Mouse (Mus musculus) lung, adult 18-20 months (tissue): ENCODE data around the gene Taar7f.
"Not testable (repeated sequence)": the region's sequence is repeated elsewhere in the genome, so short reads cannot be mapped to it uniquely, and the experiment has no call there.

ENCODE experiments used
- DNase-seq, 2 experiments: peaks; one replicate each; pipeline ENCODE4 v3.0.0; 2022; ENCODE audit warnings: mixed read lengths in 2 of 2

Gene Taar7f

DNA sequence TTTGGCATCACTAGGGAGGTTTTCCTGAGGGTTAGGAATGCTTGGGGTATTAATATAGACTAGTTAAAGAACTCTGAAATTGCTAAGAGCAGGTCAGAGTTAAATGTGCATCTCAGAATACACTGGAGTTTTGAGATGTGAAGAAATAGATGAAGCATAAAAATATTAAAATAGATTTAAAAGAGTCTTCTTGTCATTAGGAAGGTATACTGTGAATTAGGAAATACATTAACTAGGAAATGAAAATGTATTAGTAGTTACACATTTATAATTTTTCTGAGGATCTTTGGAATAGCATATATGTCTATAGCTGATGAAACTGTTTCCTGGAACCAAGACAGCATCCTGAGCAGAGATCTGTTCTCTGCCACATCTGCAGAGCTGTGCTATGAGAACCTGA lies at the start of gene Taar7f:
Gene Taar7f, plus strand, starts transcription at position 301 of the 400 bp plus-strand sequence.
- DNase-seq, result no peak

DNA sequence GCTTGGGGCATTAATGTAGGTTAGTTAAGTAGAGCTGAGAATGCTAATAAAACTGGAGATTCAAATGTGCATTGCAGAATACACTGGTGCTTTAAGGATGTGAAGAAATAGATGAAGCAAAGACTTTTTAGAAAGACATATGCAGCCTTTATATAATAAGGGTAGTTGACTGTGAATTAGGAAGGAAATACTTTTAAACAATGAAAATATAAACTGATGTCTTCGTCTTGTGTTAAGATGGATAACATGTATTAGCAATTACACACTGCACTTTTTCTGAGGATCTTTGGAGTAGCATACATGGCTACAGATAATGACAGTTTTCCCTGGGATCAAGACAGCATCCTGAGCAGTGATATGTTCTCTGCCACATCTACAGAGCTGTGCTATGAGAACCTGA lies 49.7 kb upstream of the Taar7f start, which contains the start of gene Taar7b:
Gene Taar7b, plus strand, starts transcription at position 301 of the 400 bp plus-strand sequence.
- no peak for DNase-seq

DNA sequence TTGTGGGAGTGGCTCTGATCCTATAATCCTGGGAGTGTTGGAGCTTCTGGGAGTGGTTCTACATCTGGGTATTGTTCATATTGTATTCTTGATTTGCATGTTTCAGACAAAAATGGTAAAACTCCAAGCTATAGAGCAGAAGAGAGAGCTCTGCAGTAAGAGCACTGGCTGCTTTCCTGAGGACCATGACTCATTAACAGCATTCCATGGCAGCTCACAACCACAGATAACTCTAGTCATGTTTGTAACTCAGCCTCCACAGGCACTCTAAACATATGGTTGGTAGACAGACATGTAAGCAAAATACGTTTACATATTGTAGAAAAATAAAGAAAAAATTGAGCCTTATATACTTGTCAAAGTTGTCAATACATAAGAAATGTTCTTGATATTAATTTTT lies 42.9 kb upstream of the Taar7f start:
- no peak for DNase-seq

DNA sequence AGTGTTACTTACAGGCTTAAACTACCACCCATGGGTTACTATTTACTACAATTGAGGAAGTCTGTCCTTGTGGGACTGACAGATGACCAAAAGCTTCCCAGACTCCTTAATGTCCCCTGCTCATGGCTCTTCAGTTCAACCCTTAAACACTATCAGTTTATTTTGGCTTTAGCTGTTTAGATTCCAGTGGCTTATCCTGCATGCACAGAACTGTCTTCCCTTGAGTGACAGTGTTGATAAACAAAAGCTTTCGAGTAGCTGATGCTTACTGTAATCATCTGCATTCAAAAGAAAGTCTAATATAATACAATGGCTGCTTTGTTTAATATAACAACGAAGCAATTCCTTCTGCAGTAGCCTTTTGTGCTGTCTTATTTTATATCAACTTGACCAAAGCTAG lies 42.3 kb upstream of the Taar7f start:
- no peak for DNase-seq

DNA sequence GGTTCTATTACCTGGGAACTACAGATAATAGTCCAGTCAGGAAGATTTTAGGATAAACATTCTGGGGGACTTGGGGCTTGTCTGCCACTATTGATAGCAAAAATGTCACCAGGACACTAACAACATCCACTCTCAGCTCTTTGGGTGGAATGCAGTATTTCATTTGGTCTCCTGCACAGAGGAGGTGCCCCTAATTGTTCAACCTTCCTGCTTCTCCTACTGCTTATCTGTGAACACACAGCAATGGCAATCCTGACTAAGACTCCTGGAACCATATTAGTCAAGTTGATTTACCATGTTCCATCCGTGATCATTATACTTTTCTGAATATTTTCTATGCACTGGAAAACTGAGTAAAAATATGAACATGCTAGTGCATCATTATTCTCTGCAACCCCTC lies 41.2 kb upstream of the Taar7f start:
- no peak for DNase-seq

DNA sequence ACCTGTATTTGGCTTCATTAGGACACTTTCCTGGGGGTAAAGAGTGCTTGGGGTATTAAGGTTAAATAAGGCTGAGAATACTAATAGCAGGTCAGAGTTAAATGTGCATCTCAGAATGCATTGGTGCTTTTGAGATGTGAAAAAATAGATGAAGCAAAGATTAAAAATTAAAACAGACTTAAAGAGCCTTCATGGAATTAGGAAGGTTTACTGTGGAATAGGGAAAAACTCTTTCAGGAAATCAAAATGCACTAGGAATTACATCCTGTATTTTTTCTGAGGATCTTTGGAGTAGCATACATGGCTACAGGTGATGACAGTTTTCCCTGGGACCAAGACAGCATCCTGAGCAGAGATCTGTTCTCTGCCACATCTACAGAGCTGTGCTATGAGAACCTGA lies 22.4 kb upstream of the Taar7f start, which contains the start of gene Taar7d:
Gene Taar7d, plus strand, starts transcription at position 301 of the 400 bp plus-strand sequence.
- DNase-seq, result no peak

DNA sequence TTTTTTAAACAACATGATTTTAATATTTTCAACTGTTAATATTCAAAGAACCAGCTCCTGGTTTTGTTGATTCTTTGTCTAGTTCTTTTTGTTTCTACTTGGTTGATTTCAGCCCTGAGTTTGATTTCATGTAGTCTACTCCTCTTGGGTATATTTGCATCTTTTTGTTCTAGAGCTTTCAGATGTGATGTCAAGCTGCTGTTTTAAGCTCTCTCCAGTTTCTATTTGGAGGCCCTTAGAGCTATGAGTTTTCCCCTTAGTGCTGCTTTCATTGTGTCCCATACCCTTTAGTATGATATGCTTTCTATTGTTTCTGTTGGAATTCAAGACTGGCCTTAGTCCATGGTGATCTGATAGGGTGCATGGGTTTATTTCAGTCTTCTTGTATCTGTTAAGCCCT lies 18.0 kb upstream of the Taar7f start:
- no peak for DNase-seq

DNA sequence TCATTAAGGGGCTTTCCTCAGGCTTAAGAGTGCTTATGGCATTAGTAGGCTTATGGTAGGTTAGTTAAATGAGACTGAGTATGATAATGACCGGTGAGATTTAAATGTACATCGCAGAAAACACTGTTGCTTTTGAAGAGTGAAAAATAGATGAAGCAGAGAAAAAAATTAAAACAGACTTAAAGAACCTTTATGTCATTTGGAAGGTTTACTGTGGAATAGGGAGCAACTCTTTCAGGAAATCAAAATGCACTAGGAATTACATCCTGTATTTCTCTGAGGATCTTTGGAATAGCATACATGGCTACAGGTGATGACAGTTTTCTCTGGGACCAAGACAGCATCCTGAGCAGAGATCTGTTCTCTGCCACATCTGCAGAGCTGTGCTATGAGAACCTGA lies 12.0 kb upstream of the Taar7f start, which contains the start of gene Taar7e:
Gene Taar7e, plus strand, starts transcription at position 301 of the 400 bp plus-strand sequence.
- DNase-seq, result no peak

DNA sequence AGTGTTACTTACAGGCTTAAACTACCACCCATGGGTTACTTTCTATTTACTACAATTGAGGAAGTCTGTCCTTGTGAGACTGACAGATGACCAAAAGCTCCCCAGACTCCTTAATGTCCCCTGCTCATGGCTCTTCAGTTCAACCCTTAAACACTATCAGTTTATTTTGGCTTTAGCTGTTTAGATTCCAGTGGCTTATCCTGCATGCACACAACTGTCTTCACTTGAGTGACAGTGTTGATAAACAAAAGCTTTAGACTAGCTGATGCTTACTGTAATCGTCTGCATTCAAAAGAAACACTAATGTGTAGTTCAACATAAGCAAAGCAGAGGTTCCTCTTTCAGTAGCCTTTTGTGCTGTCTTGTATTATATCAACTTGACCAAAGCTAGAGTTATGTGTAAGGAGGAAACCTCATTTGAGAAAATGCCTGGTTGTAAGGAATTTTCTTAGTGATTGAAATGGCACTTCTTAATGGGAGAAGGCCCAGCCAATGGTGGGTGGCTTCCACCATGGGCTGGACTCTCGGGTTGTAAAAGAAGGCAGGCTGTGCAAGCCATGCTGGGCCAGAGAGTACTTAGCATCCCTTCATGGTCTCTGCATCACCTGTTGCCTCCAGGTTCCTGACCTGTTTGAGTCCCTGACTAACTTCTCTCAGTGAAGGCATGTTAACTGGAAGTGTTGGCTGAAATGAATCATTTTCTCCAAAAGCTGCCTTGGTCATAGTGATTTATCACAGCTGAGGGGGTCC lies 9.0 kb upstream of the Taar7f start:
- no peak for DNase-seq

DNA sequence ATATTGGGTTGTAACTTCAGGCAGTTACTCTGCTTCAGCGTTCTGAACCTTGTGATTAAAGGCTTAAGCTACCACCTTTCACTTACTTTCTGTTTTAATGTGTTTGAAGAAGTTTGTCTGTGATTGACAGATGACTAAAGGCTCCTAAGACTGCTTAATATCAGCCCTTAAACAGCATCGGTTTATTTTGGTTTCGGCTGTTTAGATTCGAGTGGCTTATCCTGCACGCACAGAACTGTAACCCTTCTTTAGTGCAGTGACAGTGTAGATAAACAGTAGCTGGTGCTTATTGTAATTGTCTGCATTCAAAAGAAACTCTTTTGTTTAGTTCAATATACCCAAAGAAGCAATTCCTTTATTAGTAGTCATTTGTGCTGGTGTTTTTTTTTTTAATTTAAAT lies 2.7 kb downstream of the Taar7f start:
- DNase-seq, result no peak

DNA sequence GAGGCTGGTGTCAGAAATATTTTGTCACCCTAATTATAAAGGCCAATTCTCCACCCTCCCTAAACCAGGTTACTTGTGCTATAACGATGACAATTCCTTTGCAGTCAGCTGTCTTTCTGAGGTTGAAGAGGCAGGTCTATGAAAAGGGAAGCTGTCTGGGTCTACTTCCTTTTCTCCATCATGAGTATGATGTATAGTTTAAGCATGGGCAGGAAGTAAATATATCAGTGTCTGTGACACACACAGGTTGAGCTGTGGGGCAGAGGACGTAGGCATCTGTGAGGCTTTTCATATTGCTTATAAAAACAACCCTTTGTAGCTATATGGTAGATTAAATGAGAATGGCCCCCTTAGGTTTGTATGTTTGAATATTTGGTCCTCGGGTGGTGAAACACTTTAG lies 9.7 kb downstream of the Taar7f start:
- no peak for DNase-seq

DNA sequence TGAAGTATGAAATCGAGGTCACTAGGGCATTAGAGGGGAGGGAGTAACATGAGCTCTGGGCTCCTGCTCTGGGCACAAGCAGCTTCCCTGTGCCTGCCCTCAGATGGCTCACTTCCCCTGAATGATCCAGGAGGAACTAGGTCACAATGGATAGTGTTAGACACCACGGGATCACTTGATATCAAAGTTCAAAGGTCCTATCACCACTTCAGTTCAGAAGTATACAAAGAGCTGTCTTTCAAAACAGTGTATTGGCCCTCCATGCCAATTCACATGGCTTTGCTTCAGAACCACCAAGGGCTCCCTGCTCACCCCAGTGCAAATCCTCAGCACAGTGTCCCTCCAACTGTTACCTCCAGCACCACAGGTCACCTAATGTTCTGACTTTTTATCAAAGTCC lies 25.4 kb downstream of the Taar7f start:
- not testable (repeated sequence) for DNase-seq

DNA sequence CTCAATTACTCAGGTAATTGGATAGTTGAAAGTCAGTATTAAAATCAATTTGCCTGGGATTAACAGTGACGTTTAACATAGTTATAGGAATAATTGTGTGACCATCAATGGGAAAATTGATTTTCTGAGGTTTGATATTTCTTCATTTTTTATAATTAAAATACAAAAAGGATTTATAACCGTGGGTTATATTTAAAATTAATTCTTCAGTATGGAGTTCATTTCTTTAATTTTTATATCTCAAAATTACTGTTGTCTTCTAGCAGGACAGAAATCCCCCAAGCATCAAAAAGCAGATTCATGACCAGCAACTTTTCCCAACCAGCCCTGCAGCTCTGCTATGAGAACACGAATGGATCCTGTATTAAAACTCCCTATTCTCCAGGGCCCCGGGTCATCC lies 26.9 kb downstream of the Taar7f start, which contains the start of gene Taar8a:
Gene Taar8a, plus strand, starts transcription at position 301 of the 400 bp plus-strand sequence.
- not testable (repeated sequence) for DNase-seq

DNA sequence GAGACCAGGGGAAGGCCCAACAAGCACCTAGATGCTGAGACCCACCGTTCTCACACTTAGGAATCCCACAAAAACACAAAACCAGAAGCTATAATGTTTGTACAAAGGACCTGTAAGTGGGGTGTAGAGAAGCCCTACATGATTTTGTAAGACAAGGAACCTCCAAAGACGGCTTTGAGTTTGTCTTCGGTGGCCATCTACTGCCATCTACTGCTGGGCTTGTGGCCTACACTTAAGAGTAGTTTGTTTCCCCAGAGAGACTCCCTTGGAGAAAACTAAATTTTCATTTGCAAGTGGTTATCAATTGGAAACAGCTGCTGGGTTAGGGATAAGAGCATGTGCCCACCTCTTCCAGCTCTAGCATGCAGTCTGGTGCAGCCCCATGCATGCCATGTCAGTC lies 30.9 kb downstream of the Taar7f start:
- peak in 1 of 2 experiments; percentile 19 for DNase-seq

DNA sequence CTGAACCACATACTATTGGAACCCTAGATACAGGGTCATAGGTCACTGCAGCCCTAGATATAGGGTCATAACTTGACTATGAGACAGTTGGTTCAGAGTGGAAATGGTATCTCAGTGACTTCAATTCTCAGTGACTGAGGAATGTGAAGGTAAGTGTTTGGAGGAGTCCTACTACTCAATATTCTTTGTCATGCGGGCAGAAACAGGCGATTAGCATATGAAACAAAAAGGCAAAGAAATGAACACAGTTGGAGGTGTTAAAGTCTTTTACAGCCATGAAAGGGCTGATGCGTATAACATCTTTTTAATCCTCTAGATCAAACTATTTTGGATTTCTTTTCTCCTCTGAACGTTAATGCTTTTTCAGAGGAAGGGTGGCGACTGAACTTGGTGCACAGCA lies 36.6 kb downstream of the Taar7f start:
- no peak for DNase-seq

DNA sequence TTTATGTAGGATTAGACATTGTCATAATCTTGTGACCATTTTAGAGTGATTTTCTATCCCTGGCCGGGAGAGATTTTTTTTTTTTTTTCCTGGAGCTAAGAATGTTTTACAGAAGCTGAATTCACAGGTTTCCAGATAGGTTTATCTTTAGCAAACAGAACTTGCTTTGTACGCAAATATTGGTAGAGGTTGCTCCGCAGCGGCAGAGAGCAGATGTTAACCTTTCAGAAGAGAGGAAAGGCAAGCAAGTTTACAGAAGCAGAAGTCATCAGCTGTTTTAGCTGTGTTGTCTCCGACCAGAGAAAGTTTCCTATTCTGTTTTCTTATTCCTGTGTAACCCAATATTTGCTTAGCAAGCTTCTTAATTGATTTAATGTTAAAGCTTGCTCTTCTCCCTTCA lies 37.2 kb downstream of the Taar7f start:
- DNase-seq, result no peak

DNA sequence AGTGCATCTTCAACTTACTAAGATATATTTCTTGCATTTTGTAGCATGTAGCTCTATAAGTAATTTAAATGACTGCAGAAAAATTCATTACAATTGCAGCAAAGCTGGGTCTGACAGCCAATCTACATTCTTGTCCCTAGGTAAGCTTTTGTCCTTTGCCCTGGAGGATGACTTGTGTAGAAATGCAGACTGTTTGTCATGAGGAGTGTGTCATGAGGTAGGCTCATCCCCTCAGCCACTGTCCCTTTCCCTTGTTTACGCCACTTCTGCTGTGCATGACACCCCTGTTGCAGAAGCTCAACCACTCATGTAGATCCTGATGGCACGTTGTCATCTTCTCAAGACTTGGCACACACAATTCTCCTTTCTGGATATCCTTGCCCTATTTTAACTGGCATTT lies 37.9 kb downstream of the Taar7f start:
- DNase-seq, result no peak

DNA sequence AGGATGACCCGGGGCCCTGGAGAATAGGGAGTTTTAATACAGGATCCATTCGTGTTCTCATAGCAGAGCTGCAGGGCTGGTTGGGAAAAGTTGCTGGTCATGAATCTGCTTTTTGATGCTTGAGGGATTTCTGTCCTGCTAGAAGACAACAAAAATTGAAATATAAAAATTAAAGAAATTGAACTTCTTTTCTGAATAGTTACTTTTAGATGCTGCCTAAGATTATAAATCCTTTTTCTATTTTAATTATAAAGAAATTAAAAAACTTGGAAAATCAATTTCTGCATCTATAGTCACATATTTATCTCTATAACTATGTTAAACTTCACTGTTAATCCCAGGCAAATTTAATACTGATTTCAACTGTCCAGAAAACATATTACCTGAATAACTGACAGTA lies 42.9 kb downstream of the Taar7f start, which contains the start of gene Taar8b:
Gene Taar8b, minus strand, starts transcription at position 101 of the 400 bp plus-strand sequence.
- no peak for DNase-seq

DNA sequence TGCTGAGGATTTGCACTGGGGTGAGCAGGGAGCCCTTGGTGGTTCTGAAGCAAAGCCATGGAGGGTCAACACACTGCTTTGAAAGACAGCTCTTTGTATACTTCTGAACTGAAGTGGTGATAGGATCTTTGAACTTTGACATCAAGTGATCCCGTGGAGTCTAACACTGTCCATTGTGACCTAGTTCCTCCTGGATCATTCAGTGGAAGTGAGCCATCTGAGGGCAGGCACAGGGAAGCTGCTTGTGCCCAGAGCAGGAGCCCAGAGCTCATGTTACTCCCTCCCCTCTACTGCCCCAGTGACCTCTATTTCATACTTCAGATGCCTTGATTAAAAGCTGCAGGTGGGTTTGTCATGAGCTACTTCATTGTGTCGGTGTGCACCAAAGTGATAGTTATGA lies 47.7 kb downstream of the Taar7f start:
- not testable (repeated sequence) for DNase-seq
